Mouse (Mus musculus): ENCODE measurements at regions not wholly inside any gene's neighbourhood (a gene's known extent, or its start where the extent isn't known, plus 50 kb on each side); places are given as distances from the start of the nearest gene placed in this dataset.

DNA sequence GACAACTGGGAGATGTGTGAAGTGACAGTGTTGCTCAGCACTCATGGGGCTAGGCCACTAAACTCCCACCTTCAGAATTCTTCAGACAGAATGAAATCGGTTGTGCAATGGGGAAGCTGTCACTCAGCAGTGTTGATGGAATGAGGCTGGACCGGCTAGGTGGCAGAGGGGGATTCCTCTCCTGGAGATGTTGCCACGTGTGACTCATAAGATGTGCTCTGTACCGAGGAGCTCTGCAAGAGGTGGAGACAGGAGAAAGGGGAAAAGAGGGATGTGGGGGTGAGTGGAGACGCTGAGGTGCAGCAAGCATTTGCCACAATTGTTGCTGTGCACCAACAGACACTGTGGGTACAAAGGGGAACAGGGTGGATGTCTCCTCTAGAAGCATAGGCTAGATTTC, 133.6 kb downstream of the Gm10260 start:
- TF ChIP-seq EP300 (IDR thresholded peaks at IDR 0.05; ENCODE audit: low read depth) (no peak), CTCF (IDR thresholded peaks at IDR 0.05; ENCODE audit: low read depth) (no peak)

All from liver, embryonic 14.5 days (tissue).